Mouse (Mus musculus): ENCODE data around the gene Tsen54.
"Not testable (repeated sequence)": the region's sequence is repeated elsewhere in the genome, so short reads cannot be mapped to it uniquely, and the experiment has no call there.

The Tsen54 gene

DNA sequence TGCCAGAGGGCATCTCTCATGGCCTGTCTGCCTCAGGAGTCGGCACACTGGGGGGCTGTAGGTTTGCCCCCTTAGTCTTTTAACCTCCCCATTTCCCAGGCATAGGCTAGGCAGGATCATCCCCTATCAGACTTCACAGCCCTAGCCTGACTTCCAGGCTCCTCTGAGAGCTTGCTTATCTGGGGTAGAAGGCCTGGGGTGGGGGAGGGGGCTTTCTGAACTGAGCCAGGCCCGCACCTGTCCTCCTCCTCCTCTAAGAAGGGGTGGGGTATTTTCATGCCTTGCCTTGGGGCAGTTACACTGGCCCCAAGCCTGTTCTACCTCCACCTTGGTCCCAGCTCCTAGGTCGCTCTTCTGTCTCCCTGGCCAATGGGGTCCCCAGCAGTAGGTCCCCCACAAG lies 17.0 kb downstream of the Tsen54 start:
- peak; percentile 67 for DNase-seq

DNA sequence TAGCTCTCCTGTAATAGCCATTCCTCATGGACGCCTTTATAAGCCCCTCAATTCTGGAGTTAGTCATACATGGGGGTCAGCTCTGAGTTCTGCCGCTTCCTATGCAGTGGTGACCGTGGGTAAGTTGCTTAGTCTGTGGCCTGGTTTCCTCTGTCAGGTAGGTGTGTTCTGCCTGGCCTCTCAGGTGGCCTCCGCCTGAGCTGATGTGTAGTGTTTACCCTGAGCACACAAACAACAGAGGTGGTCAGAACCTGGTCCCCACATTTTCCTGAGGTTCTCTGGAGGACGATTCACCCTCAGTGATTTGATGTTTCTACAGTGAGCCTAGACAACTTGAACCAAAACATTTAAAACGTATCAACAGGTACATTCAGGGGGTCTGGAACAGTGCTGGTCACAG lies 17.5 kb downstream of the Tsen54 start:
- no peak for DNase-seq

DNA sequence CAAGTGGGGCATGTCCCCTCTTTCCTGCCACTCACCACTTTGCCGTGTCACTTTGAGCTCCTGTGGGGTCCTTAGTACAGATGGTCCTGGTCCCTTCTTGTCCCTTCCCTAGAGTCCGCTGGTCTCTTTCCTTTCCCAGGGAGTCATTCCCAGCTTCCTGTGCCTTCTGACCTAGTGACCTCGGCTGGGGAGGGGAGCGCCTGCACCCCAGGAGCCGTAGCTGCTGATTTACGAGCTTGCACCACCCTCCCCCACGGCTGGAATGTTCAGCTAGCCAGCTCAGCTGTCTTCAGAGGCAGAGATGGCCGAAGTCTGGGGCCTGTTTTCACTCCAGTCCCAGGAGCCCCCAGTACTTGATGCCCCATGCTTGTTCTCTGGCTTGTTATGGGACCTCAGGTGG lies 18.0 kb downstream of the Tsen54 start:
- DNase-seq = peak; percentile 73

DNA sequence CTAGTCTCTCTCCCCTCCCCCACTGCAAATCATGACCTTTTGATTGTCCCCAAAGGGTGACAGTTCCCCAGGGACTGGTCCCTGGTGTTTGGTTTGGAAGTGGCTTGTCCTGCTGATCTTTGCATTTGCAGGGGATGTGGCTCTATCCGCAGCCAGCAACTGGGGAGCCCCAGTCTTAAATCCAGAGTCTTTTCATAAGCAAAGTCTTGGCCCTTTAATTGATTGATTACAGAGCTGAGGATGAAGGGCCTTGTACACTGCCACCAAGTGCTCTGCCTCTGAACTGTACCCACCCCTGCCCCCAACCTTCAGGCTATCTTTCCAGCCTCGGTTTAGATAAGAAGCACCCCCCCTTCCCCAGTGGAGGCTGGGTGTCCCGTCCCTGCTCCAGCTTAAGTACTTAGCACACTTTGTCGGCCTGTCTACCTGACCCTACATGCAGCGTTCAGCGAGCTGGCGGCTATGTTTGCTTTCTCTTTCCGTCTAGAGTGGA lies 18.5 kb downstream of the Tsen54 start:
- DNase-seq = peak; percentile 57

DNA sequence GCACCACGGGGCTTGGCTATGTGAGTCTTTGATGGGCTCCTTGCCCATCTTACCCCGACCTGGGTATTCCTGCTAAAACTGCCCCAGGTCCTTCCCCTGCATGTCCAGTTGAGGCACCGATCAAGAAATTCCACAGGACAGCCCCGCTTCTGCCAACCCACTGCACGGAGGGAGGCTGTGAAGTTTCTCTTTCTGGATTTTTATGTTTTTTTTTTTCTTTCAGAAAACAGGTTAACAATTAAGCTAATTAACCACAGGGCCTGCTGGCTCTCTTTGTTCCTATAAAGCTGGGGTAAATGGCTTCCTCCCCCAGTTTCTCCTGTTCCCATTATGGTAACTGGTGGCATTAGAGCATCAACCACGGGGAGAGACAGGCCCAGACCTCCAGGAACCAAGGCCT lies 19.5 kb downstream of the Tsen54 start:
- DNase-seq = no peak

DNA sequence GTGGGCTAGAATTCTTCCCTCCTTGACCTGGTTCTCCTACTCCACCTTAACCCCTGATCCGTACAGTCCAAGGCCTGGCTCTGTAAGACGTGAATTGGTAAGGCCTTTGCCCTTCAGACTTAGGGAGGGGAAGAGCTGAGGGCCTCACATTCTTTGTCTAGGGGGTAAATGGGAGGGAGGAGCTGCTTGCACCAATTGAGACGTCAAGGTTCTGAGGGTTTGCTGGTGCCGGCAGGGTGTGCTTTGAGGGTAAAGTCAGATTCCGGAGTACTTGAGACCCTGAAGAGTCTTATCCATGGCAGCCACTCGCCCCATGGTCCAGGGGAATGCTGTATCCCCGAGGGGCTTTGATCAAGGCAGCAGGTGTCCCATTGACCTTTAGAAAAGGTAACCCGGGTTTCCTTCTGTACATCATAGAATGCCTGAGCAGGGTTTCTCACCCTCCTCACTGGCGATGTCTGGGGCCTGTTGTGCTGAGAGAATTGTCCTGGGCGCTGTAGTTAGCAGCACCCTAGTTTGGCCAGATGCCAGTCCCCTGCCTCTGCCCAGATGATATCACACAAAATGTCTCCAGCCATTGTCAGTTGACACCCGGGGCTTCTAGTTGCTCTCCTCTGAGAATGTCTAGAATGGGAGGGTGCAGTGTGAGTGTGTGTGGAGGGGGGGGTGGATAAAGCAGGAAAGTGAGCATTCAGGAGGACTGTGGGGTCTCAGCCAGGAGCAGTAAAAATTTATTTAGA lies 22.3 kb downstream of the Tsen54 start:
- no peak for DNase-seq

DNA sequence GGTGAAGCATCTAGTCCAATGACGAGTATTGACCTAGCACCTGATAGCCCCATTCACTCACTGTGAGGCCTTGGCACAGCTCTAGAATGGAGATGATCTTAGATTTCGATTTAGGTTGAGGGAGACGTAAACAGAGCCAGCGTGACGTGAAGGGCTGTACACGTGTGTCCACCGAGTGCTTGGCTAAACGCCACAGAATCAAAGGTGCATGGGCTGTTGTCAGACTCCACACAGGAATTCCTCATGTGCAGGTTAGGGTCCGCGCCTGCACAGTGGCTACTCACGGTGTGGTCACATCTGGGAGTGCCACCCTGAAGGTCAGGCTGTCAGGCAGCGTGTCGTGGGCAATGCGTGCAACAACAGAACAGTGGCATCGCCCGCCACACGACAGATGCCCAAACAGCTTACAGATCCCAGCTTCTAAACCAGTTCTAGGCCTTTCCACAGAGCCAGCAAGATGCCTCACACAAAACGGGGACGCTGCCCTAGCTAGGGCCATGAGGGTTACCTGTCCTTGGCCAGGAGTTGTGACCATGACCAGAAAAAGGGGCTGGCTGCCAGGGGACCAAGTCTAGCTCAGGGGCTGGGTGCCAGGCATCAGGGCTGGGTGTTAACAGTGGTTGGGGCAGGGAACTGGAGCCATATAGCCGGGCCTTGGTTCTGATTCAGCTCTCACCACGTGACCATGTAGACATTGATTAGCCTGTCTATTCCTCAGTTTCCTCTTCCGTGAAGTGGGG lies 23.3 kb downstream of the Tsen54 start:
- DNase-seq = no peak

DNA sequence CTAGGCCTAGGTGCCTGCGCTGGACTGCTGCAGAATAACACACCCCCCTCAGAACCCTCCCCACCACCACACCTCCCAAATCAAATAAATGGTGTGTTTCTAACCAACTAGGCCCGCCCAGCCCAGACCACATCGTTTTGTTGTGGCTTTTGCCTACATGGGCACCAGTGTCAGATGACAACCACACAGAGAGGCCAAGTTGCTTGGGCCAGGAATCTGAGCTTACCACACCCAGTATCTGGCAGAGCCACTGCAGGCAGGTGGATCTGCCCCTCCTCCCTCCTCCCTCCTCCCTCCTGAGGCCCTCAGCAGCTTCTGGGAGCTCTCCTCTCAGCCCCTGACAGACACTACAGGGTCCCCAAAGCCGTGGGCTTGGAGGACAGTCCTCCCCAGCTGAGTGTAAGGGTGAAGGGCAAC lies 24.4 kb downstream of the Tsen54 start:
- DNase-seq = peak; percentile 57

DNA sequence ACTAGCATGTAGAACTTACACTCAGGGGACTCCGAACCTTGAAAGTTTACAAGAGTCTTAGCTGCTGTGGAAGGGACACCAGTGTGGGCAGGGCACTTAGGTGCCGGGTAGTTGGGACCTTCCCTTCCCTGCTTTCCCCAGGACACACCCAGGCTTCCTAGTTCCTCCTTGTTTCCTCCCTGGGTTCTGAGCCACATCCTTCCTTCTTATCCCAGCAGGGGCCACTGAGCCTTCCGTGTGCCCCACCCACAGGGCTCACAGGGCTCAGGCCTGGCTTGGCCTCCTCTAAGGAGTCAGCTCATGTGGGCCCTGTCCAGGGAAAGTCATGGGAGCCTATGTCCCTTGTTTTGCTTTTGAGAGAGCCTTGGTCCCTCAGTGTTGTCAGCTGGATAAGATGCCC lies 25.2 kb downstream of the Tsen54 start:
- no peak for DNase-seq

DNA sequence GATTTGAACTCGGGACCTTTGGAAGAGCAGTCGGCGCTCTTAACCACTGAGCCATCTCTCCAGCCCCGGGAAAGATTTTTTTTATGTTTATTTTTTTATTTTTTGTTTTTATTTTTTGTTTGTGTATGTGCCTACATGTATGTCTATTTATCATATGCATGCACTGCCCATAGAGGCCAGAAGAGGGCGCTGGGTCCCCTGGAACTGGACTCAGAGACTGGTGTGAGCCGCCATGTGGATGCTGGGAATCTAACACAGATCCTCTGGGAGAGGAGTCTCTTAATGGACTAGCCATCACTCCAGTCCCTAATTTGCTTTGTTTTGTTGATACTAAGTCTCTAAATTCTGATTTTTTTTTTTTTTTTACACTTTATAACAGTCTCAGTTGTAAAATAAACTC lies 26.5 kb downstream of the Tsen54 start:
- DNase-seq = no peak

DNA sequence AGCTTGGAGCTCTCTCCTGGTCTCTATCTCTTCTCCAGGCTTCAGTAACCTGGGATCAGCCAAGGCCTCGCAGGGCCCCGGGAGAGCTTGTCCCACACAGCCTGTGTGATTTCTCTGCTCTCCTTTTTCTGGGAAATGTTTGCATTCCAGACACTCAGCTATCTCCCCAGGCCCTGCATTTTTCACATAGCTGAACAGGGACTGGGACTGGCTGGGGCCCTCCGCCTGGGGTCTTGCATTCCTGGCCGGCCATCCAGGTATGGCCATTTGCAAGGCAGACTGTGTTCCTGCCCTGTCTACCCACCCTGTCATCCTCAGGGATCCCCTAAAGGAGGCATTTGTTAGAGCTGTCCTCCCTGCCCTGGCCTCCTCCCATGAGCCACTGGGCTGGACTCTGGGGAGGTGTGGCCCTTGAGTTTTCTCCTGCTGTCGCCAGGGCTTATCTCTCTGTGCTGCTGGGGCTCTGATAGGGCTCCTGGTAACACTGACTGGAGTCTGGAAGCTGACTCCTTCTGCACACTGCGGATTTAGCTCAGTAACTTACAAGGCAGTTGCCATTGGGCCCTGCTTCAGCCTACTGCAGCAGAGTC lies 27.5 kb downstream of the Tsen54 start:
- DNase-seq = peak; percentile 90

DNA sequence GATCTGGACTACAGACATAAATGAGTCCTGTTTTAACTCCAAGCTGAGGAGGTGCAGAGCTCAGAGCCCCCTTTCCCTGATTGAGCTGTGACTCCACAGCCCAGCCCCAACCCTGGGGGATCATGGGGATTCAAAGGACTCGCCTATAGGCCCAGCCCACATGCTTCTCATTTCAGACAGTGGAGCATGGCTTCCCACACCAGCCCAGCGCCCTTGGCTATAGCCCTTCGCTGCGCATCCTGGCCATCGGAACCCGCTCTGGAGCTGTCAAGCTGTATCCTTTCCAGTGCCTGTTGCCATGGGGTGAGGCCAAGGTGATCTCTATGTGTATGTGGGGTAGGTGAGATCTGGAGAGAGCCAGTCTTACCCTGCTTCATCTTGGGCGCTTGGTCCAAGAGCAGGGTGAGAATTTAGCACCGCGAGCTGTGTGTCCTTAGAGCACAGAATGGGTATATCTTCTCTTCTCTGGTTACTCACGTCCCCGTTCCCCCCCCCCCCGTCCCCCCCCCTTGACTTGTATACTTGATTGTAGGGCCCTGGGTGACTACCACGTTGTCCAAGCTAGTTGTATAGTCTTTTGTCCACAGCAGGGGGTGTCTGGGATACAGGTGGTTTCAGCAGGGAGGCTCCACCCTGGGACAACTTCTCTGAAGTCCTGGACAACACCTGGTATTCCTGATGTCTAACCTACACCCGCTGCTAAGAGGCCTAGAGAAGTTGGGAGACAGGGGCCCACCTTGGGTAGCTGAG lies 28.8 kb downstream of the Tsen54 start:
- no peak for DNase-seq

DNA sequence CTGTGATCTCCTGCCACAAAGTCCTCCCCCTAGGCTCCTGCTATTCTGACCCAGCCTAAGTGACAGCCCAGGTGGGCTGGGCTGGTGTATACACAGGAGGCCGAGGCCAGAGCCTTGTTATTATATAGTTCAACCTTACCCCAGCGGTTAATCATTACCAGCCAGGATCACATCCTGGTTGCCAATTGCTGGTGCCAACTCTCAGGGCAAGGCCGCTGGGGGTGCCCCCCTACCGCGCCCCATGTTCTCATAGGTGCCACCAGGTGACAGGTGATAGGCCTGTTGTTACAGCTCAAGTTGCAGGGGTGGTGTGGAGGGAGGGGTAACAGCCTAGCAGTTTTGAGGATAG lies 29.3 kb downstream of the Tsen54 start:
- DNase-seq = no peak

DNA sequence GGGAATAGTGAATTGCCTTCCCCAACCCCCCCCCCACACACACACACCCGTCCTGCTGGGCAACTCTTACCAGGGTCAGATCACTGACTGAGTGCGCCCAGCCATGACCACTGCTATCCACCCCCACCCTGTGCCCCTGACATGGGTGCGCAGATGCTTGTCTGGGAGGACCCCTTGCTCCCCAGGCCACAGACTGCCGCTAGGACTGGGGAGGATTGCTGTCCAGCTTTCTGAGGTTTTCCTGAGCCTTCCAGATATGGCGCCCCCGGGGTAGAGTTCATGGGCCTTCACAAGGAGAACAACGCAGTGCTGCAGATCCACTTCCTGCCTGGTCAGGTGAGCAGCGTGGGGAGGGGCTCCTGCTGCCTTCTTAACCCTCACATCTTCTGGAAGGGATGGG lies 29.7 kb downstream of the Tsen54 start:
- DNase-seq = no peak

DNA sequence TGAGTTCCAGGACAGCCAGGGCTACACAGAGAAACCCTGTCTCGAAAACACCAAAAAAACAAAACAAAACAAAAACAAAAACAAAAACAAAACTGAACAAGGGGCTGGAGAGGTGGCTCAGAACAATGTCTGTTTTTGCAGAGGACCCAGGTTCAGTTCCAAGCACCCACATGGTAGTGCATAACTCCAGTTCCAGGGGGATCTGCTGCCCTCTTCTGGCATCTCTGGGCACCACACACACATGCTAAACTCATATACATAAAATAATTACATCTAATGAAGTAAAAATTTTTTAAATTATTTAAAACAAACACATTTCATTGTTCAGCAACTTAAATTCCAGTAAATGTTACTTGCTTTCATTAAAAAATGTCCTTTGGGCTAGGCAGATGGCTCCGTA lies 31.3 kb downstream of the Tsen54 start:
- no peak for DNase-seq

DNA sequence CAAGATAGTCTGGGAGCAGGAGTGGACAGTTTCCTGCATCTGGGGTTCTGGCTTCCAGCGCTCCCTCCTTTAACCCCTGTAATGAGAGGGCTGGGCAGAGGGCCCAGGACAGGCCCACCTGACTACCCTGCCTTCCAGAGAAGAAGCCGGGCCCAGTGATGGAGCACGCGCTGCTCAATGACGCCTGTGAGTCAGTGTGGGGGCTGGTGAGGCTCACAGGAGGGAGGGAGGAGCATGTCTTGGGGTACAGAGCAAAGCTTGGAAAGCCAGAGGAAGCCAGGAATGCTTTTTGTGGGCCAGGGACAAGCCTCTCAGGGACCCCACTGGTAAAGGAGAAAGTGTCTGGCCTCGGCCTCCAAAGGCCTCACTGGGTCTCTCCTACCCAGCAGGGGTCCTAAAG lies 40.1 kb downstream of the Tsen54 start:
- no peak for DNase-seq

DNA sequence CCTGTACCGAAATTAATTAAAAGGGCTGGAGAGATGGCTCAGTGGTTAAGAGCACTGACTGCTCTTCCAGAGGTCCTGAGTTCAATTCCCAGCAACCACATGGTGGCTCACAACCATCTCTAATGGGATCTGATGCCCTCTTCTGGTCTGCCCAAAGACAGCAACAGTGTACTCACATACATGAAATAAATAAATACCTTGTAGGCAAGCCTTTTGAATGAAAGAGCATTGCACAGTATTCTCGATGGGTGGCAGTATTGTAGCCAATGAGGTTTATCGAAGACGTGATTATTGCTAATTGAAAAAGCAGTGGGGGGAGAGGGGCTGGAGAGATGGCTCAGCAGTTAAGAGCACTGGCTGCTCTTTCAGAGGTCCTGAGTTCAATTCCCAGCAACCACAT lies 42.6 kb downstream of the Tsen54 start:
- not testable (repeated sequence) for DNase-seq

DNA sequence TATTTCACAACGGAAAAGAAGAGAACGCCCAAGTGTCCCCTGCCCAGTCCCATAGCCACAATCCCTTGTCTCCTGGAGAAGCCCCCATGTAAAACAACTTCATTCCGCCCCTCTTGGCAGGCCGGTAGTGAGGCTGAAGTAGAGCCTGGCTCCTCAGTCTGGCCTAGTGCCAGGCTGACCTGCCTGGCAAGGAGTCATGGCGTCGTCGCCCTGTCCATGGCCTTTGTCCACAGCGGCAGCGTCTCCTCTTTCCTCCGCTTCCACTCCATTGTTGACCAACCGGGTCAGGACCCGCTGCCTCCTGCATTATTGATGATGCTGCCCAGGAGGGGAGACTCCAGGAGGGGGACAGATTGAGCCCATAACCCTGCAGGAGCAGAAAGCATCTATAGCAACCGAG lies 43.4 kb downstream of the Tsen54 start:
- DNase-seq = no peak

DNA sequence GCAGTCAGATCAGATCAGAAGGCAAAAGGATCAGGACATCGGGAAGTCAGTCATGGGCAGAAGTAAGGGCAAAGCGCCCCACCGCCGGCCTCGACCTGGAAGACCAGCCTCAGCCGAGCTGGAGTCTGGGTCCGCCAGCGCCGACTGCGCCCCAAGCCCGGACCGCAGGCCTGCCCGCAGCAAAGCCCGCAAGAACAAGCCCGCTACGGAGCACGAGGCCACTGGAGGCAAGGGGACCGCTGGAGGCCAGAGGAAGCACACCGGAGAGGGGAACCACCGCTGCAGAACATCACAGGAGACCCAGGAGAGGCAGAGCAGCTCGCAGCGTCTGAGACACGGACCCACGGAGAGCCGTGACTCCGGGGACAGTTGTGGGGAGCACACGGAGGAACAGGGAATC lies 43.8 kb downstream of the Tsen54 start, which contains the start of gene Myo15b:
Gene Myo15b (plus strand): TSS at position 53 of the 400 bp plus-strand sequence.
- DNase-seq = no peak

DNA sequence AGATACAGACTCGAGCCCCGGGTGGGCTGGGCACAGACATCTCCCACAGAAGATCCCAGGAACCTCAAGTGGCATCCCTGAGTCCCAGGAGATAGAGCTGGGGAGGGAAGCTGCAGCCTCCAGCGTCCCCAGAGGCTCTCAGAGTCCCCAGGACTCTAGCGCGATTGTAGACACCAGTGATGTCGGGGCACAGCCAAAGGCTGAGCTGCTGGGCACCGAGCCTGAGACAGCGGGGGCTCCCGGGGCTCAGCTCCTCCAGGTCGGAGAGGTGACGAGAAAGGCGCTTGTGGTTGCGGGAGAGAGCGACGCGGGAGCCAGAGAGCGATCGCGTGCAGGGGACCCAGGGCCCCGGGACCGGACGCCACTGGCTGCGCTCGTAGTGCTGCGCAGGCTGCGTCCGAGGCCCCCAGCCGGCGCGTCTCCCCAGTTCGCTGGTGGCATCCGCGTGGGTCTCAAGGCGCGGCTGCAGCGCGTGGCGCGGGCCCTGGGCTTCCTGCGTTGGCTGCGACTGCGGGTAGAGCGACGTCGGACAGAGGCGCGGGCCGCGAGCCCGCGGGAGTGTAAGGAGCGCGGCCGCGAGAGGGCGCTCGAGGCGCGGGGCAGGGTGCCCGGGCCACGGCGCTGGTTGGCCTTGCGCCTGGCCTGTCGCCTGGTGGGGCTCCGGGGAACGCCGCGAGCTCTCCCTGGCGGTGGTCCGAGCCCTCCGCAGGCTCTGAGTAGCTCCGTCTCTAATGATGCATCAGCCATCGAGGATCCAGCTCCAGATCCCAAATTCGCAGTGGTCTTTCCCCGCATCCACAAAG lies 44.8 kb downstream of the Tsen54 start:
- peak; percentile 87 for DNase-seq

DNA sequence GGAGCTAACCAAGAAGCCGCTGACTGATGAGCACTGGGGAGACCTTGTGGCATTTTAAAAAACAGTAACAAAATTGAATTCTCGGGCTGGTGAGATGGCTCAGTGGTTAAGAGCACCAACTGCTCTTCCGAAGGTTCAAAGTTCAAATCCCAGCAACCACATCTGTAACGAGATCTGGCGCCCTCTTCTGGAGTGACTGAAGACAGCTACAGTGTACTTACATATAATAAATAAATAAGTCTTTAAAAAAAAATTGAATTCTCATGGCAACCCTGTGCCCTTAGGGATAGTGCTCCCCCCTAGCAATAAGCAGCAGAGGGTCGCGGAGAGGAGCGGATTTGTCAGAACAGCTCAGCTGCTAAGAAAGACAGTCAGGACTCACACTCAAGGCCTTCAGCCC lies 49.4 kb downstream of the Tsen54 start:
- no peak for DNase-seq

DNA sequence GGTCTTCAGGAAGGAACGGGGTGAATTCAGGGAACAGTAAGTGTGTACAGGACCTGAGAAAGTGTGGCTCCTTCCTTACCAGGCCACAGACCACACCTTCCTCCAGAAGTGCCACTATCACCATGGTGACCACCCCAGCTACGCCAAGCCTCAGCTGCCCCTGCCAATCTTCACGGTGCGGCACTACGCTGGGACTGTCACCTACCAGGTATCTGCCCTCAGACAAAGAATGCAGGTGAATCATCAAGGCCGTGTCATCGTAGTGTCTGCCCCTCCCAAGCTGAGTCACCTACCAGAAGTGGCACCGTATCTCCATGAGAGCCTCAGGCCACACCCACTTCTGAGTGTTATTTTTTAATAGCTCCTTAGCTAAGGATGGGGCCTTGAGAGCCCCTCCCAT lies 54.9 kb downstream of the Tsen54 start:
- DNase-seq = peak; percentile 55
